Mouse (Mus musculus) CH12.LX (cell line): ENCODE data around the gene Letmd1. TPM values are rescaled to one million over a fixed set of nuclear protein-coding genes. Genes with fewer than 3 reads are reported as not detected.

Experiments
- DNase-seq: peaks from one replicate; pipeline ENCODE4 v3.0.0-alpha.2; 2013; ENCODE audit errors: extremely low read depth
- H3K27ac ChIP-seq: 2 replicates; pipeline ENCODE4 v1.5.1; 2012; ENCODE audit warnings: low read depth, mild to moderate bottlenecking, control low read depth, moderate library complexity; ENCODE audit not compliant: insufficient read depth
- H3K27me3 ChIP-seq: replicated peaks from 2 replicates; pipeline ENCODE3; 2012; ENCODE audit warnings: inconsistent platforms
- H3K36me3 ChIP-seq, 2 experiments: replicated peaks in 1 of 2; 2 replicates each; pipeline versions ENCODE3 to v1.6.1; 2012; ENCODE audit warnings: inconsistent platforms in 1 of 2, low read length in 1 of 2, mild to moderate bottlenecking in 1 of 2, mixed read lengths in 1 of 2, moderate library complexity in 1 of 2; ENCODE audit not compliant: control insufficient read depth in 1 of 2, insufficient read depth in 1 of 2
- H3K4me1 ChIP-seq, 2 experiments: 2 replicates each; pipeline ENCODE4 v1.6.1; 2012; ENCODE audit warnings: inconsistent platforms in 1 of 2, moderate library complexity in 1 of 2; ENCODE audit not compliant: insufficient read depth in 2 of 2, control insufficient read depth in 1 of 2
- H3K4me2 ChIP-seq: 2 replicates; pipeline ENCODE4 v1.6.1; 2012; ENCODE audit warnings: low read depth, mild to moderate bottlenecking, control low read depth; ENCODE audit not compliant: poor library complexity, insufficient read depth, severe bottlenecking
- H3K4me3 ChIP-seq, 3 experiments: fragments of 150-350 bp in 1 of 3; sonication (generic) in 1 of 3; replicated peaks in 1 of 3; 2 replicates each; pipeline versions ENCODE3 to v1.5.1; 2011 to 2012; ENCODE audit warnings: low read depth in 2 of 3, low read length in 2 of 3, mild to moderate bottlenecking in 2 of 3, moderate library complexity in 2 of 3, control low read depth in 1 of 3, improper control_type of control experiment in 1 of 3, inconsistent platforms in 1 of 3, mixed read lengths in 1 of 3; ENCODE audit not compliant: poor library complexity in 1 of 3
- H3K79me2 ChIP-seq: replicated peaks from 2 replicates; pipeline ENCODE4 v1.6.1; 2012; ENCODE audit warnings: mild to moderate bottlenecking, moderate library complexity; ENCODE audit not compliant: control insufficient read depth, poor library complexity, insufficient read depth, severe bottlenecking; ENCODE audit errors: extremely low read depth
- H3K9ac ChIP-seq: 2 replicates; pipeline ENCODE4 v1.6.1; 2012; ENCODE audit warnings: low read depth, mild to moderate bottlenecking, control low read depth, moderate library complexity; ENCODE audit not compliant: insufficient read depth
- H3K9me3 ChIP-seq: replicated peaks from 2 replicates; pipeline ENCODE3; 2012; ENCODE audit warnings: low read length, inconsistent platforms, mixed read lengths
- BHLHE40 ChIP-seq: IDR thresholded peaks from 2 replicates; pipeline ENCODE4 v1.6.1; 2011; ENCODE audit warnings: mild to moderate bottlenecking, low read depth, low read length, improper control_type of control experiment
- E2F4 ChIP-seq: IDR thresholded peaks from 2 replicates; pipeline ENCODE4 v1.6.1; 2011; ENCODE audit warnings: low read depth, low read length, improper control_type of control experiment; ENCODE audit not compliant: insufficient replicate concordance
- ELF1 ChIP-seq: IDR thresholded peaks from 2 replicates; pipeline ENCODE4 v1.6.1; 2014; ENCODE audit warnings: low read depth, mild to moderate bottlenecking, inconsistent platforms, low read length, improper control_type of control experiment
- EP300 ChIP-seq: IDR thresholded peaks from 2 replicates; pipeline ENCODE4 v1.6.1; 2011; ENCODE audit warnings: low read length, improper control_type of control experiment
- ETS1 ChIP-seq: conservative IDR thresholded peaks from 2 replicates; pipeline ENCODE4 v1.6.1; 2012; ENCODE audit warnings: low read depth, mild to moderate bottlenecking, inconsistent platforms, low read length, improper control_type of control experiment, moderate library complexity
- GABPA ChIP-seq: IDR thresholded peaks from 2 replicates; pipeline ENCODE4 v1.6.1; 2012; ENCODE audit warnings: low read depth, low read length, improper control_type of control experiment, inconsistent platforms; ENCODE audit not compliant: insufficient replicate concordance
- HCFC1 ChIP-seq: IDR thresholded peaks from 2 replicates; pipeline ENCODE4 v1.6.1; 2012; ENCODE audit warnings: low read depth, mild to moderate bottlenecking, inconsistent platforms, low read length, improper control_type of control experiment
- IRF4 ChIP-seq: IDR thresholded peaks from 2 replicates; pipeline ENCODE4 v1.6.1; 2014; ENCODE audit warnings: low read depth, mild to moderate bottlenecking, inconsistent platforms, low read length, improper control_type of control experiment
- JUN ChIP-seq: IDR thresholded peaks from 2 replicates; pipeline ENCODE4 v1.6.1; 2011; ENCODE audit warnings: low read depth, mild to moderate bottlenecking, low read length, improper control_type of control experiment, moderate library complexity; ENCODE audit not compliant: insufficient read depth
- KAT2A ChIP-seq: IDR thresholded peaks from 2 replicates; pipeline ENCODE4 v1.6.1; 2012; ENCODE audit warnings: low read length, improper control_type of control experiment, inconsistent platforms; ENCODE audit not compliant: insufficient replicate concordance
- MAX ChIP-seq: IDR thresholded peaks from 2 replicates; pipeline ENCODE4 v1.6.1; 2011; ENCODE audit warnings: low read length, improper control_type of control experiment
- MAZ ChIP-seq: IDR thresholded peaks from 2 replicates; pipeline ENCODE4 v1.6.1; 2012; ENCODE audit warnings: low read depth, mild to moderate bottlenecking, inconsistent platforms, low read length, improper control_type of control experiment, moderate library complexity
- MYC ChIP-seq: IDR thresholded peaks from 2 replicates; pipeline ENCODE4 v1.6.1; 2011; ENCODE audit warnings: low read depth, mild to moderate bottlenecking, improper control_type of control experiment, low read length
- NELFE ChIP-seq: IDR thresholded peaks from 2 replicates; pipeline ENCODE4 v1.6.1; 2011; ENCODE audit warnings: low read depth, low read length, improper control_type of control experiment
- PAX5 ChIP-seq: IDR thresholded peaks from 2 replicates; pipeline ENCODE4 v1.6.1; 2012; ENCODE audit warnings: low read length, inconsistent platforms, mixed read lengths
- POLR2A ChIP-seq: IDR thresholded peaks from 2 replicates; pipeline ENCODE4 v1.6.1; 2011; ENCODE audit warnings: low read depth, mild to moderate bottlenecking, improper control_type of control experiment, low read length
- POLR2AphosphoS2 ChIP-seq: IDR thresholded peaks from 2 replicates; pipeline ENCODE4 v1.6.1; 2011; ENCODE audit warnings: low read depth, low read length, improper control_type of control experiment
- RAD21 ChIP-seq: IDR thresholded peaks from 2 replicates; pipeline ENCODE4 v1.6.1; 2011; ENCODE audit warnings: low read depth, mild to moderate bottlenecking, low read length, improper control_type of control experiment, moderate library complexity
- RCOR1 ChIP-seq: conservative IDR thresholded peaks from 2 replicates; pipeline ENCODE4 v1.6.1; 2012; ENCODE audit warnings: low read depth, mild to moderate bottlenecking, inconsistent platforms, low read length, improper control_type of control experiment
- SMC3 ChIP-seq: IDR thresholded peaks from 2 replicates; pipeline ENCODE4 v1.6.1; 2011; ENCODE audit warnings: low read depth, low read length, improper control_type of control experiment
- UBTF ChIP-seq: IDR thresholded peaks from 2 replicates; pipeline ENCODE4 v1.6.1; 2012; ENCODE audit warnings: low read depth, mild to moderate bottlenecking, inconsistent platforms, low read length, improper control_type of control experiment, moderate library complexity
- USF2 ChIP-seq: conservative IDR thresholded peaks from 2 replicates; pipeline ENCODE4 v1.6.1; 2011; ENCODE audit warnings: low read depth, low read length, improper control_type of control experiment
- ZKSCAN1 ChIP-seq: IDR thresholded peaks from 2 replicates; pipeline ENCODE4 v1.6.1; 2012; ENCODE audit warnings: low read depth, inconsistent platforms, low read length, improper control_type of control experiment, borderline replicate concordance
- ZMIZ1 ChIP-seq: IDR thresholded peaks from 2 replicates; pipeline ENCODE4 v1.6.1; 2012; ENCODE audit warnings: low read depth, mild to moderate bottlenecking, inconsistent platforms, low read length, improper control_type of control experiment
- dilution Hi-C: fragments of 300-500 bp; cut with MboI; formaldehyde crosslinking; loops from 2 replicates; pipeline ENCODE4 v1.14.3; 2020; ENCODE audit warnings: low sequenced_read_pairs; ENCODE audit not compliant: extremely low pct_unique_long_range_greater_than_20kb, extremely low pct_ligation_motif_present
- in situ Hi-C: fragments of 300-500 bp; cut with MboI; formaldehyde crosslinking; loops from 3 replicates; pipeline ENCODE4 v1.14.3; 2019; ENCODE audit warnings: low sequenced_read_pairs, low pct_ligation_motif_present, low pct_unique_long_range_greater_than_20kb, mixed read lengths
- polyA plus RNA-seq: library from polyadenylated mRNA; unstranded; fragments of >175 nt; gene quantifications from 2 replicates; pipeline ENCODE4 v1.2.1, GENCODE M21; 2012; ENCODE audit warnings: low read depth; ENCODE audit not compliant: insufficient read length
- total RNA-seq, 2 experiments: library from RNA; depleted of rRNA; stranded (reverse); fragments of 300-350 nt in 1 of 2; fragments of >200 nt in 1 of 2; gene quantifications; 2 replicates each; pipeline ENCODE4 v1.2.3; 2012 to 2014

The Letmd1 gene
- total and polyA plus RNA-seq, 3 experiments = 31.4 to 51.3 (median 39.0) TPM

DNA sequence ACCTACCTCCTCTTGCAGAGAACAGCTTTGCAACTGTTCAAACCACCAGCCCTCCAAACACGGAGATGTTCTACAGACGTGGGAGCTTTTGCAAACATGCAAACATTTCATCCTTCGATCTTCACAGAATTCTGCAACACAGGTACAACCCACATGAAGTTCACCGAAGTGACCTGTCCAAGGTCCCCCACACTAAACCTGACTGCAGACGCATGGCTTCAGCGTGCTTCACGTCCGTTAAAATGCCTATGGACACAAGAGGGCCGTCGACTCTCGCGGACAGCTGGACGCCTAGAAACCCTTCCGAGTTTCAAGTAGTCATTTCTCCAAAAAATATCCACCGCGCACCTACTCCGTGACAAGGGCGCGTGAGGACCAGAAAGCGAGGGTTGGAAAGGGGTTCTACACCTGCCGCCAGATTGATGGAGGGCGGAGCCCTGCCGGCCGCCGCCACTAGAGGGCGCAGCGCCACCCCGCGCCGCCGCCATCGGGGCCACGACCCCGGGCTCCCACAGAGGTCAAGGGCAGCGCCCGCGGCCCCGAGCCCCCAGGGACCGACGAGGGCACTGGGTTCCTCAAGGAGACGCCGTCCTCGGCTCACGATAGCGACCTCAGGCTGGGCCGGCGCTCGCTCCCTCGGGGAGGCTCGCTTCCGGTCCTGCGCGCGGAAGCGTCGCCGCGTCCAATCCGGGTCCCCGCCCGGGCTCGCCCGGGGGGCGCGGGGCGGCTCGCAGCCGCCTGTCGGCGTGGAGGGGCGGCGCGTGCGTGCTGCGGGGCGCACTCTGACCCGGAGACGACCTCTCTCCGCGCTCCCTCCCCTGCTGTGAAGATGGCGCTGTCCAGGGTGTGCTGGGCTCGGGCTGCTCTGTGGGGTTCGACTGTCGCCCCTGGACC lies at the start of gene Letmd1 (continued):
- TF ChIP-seq ZKSCAN1 = no peak

DNA sequence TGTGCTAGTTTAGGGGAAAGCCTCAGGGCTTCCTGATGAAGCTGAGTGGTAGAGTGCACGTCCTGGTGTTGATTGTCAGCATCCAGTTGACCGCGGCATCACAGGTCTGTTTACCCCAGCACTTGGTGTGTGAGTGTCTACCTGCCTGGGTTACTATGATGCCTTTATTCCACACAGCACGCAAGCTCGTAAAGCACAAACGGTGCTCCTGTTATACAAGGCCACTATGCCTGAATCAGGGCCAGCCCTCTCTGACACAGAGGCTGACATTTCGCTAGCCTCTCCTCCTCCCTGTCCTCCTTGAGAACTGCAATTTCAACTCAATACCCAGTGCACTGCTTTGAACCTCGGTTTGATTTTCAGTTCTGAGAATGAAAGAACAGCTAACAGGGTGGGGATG lies 49.5 kb upstream of the Letmd1 start:
- H3K27ac ChIP-seq = no peak overlapping the region

DNA sequence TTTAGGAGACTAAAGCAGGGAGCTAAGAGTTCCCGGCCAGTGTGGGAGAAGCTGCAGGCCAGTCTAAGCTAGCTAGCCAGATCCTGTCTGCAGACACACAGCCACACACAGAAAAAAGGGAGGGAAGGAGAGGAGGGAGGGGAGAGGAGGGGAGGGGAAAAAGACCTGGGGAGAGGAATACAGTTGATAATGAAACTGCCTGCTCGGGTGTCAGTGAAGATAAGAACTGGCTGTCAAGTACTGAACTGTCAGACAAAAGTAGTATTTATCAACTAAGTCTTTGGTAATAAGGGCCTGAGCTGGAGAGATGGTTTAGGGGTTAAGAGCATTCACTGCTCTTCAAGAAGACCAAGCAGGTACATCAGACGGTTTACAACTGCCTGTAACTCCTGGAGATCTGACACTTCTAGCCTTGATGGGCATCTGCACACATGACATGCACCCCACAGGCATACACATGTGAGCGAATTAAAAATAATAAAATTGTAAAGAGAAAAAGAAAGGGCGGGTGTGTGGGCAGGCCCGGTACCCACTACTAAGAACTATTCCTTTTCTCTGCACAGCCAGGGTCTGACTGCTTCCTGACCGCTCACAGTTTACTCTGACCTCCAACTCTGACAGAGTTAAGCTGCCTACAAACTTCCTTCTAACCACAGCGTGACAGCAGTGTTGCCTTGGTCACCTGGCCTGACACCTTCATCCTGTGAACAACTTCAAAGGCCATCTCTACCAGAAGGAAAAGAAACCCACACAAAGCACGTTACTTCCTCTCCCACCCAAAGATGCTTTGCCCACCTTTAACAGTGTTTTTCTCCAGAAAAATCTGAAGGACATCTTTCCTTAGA lies 48.7 kb upstream of the Letmd1 start:
- TF ChIP-seq ETS1 (no peak), HCFC1 (no peak), GABPA (no peak), RAD21 (no peak), PAX5 (no peak), SMC3 (no peak), EP300 (no peak), USF2 (no peak), JUN (no peak), ELF1 (no peak), KAT2A (no peak), ZMIZ1 (no peak), POLR2A (no peak), POLR2AphosphoS2 (no peak), MAZ (no peak), RCOR1 (no peak), UBTF (no peak), MYC (no peak)
- Histone ChIP-seq H3K36me3 (peaks cover 0 to 10% of the 10 kb centered on the region in 2 experiments), H3K9ac (no peak overlapping the region), H3K4me2 (no peak overlapping the region), H3K9me3 (no peaks in the 10 kb centered on the region), H3K4me1 (peaks cover 3 to 41% of the 10 kb centered on the region in 2 experiments; a peak in 3 of 4 replicates), H3K79me2 (no peaks in the 10 kb centered on the region), H3K27me3 (peaks cover 20% of the 10 kb centered on the region), H3K4me3 (no peak overlapping the region), H3K27ac (no peak overlapping the region)
- dilution Hi-C loops (no loop called here), in situ Hi-C loops (no loop called here)
- DNase-seq = no peak

More for the DNA sequence above, 49.5 kb upstream of the Letmd1 start:
- Histone ChIP-seq H3K4me3 (no peak overlapping the region), H3K4me1 (peaks cover 3 to 43% of the 10 kb centered on the region in 2 experiments; a peak in 3 of 4 replicates), H3K27me3 (peaks cover 12% of the 10 kb centered on the region), H3K9ac (no peak overlapping the region), H3K79me2 (no peaks in the 10 kb centered on the region), H3K4me2 (no peak overlapping the region), H3K36me3 (peaks cover 0 to 12% of the 10 kb centered on the region in 2 experiments), H3K9me3 (no peaks in the 10 kb centered on the region)
- no peak for TF ChIP-seq HCFC1
- no peak for TF ChIP-seq RCOR1
- no peak for TF ChIP-seq MAZ
- TF ChIP-seq NELFE = no peak
- TF ChIP-seq JUN = no peak
- no peak for TF ChIP-seq IRF4
- no peak for TF ChIP-seq E2F4
- TF ChIP-seq POLR2A = no peak
- TF ChIP-seq POLR2AphosphoS2 = no peak
- TF ChIP-seq PAX5 = no peak
- no peak for TF ChIP-seq BHLHE40
- no peak for TF ChIP-seq MAX
- DNase-seq = no peak
- in situ Hi-C loops = no loop called here
- dilution Hi-C loops = no loop called here
